Mouse (Mus musculus) CH12.LX (cell line): Measurements from ENCODE around the gene Gm20449. TPM values are rescaled to one million over a fixed set of nuclear protein-coding genes. Genes with fewer than 3 reads are reported as not detected.

Experiments
- DNase-seq: peaks from one replicate; pipeline ENCODE4 v3.0.0-alpha.2; 2013; ENCODE audit errors: extremely low read depth
- H3K27ac ChIP-seq: 2 replicates; pipeline ENCODE4 v1.5.1; 2012; ENCODE audit warnings: low read depth, mild to moderate bottlenecking, control low read depth, moderate library complexity; ENCODE audit not compliant: insufficient read depth
- H3K27me3 ChIP-seq: replicated peaks from 2 replicates; pipeline ENCODE3; 2012; ENCODE audit warnings: inconsistent platforms
- H3K36me3 ChIP-seq, 2 experiments: replicated peaks in 1 of 2; 2 replicates each; pipeline versions ENCODE3 to v1.6.1; 2012; ENCODE audit warnings: inconsistent platforms in 1 of 2, low read length in 1 of 2, mild to moderate bottlenecking in 1 of 2, mixed read lengths in 1 of 2, moderate library complexity in 1 of 2; ENCODE audit not compliant: control insufficient read depth in 1 of 2, insufficient read depth in 1 of 2
- H3K4me1 ChIP-seq, 2 experiments: 2 replicates each; pipeline ENCODE4 v1.6.1; 2012; ENCODE audit warnings: inconsistent platforms in 1 of 2, moderate library complexity in 1 of 2; ENCODE audit not compliant: insufficient read depth in 2 of 2, control insufficient read depth in 1 of 2
- H3K4me2 ChIP-seq: 2 replicates; pipeline ENCODE4 v1.6.1; 2012; ENCODE audit warnings: low read depth, mild to moderate bottlenecking, control low read depth; ENCODE audit not compliant: poor library complexity, insufficient read depth, severe bottlenecking
- H3K4me3 ChIP-seq, 3 experiments: fragments of 150-350 bp in 1 of 3; sonication (generic) in 1 of 3; replicated peaks in 1 of 3; 2 replicates each; pipeline versions ENCODE3 to v1.5.1; 2011 to 2012; ENCODE audit warnings: low read depth in 2 of 3, low read length in 2 of 3, mild to moderate bottlenecking in 2 of 3, moderate library complexity in 2 of 3, control low read depth in 1 of 3, improper control_type of control experiment in 1 of 3, inconsistent platforms in 1 of 3, mixed read lengths in 1 of 3; ENCODE audit not compliant: poor library complexity in 1 of 3
- H3K79me2 ChIP-seq: replicated peaks from 2 replicates; pipeline ENCODE4 v1.6.1; 2012; ENCODE audit warnings: mild to moderate bottlenecking, moderate library complexity; ENCODE audit not compliant: control insufficient read depth, poor library complexity, insufficient read depth, severe bottlenecking; ENCODE audit errors: extremely low read depth
- H3K9ac ChIP-seq: 2 replicates; pipeline ENCODE4 v1.6.1; 2012; ENCODE audit warnings: low read depth, mild to moderate bottlenecking, control low read depth, moderate library complexity; ENCODE audit not compliant: insufficient read depth
- H3K9me3 ChIP-seq: replicated peaks from 2 replicates; pipeline ENCODE3; 2012; ENCODE audit warnings: low read length, inconsistent platforms, mixed read lengths
- CHD2 ChIP-seq: IDR thresholded peaks from 2 replicates; pipeline ENCODE4 v1.6.1; 2011; ENCODE audit warnings: low read length, improper control_type of control experiment
- E2F4 ChIP-seq: IDR thresholded peaks from 2 replicates; pipeline ENCODE4 v1.6.1; 2011; ENCODE audit warnings: low read depth, low read length, improper control_type of control experiment; ENCODE audit not compliant: insufficient replicate concordance
- ELF1 ChIP-seq: IDR thresholded peaks from 2 replicates; pipeline ENCODE4 v1.6.1; 2014; ENCODE audit warnings: low read depth, mild to moderate bottlenecking, inconsistent platforms, low read length, improper control_type of control experiment
- ETS1 ChIP-seq: conservative IDR thresholded peaks from 2 replicates; pipeline ENCODE4 v1.6.1; 2012; ENCODE audit warnings: low read depth, mild to moderate bottlenecking, inconsistent platforms, low read length, improper control_type of control experiment, moderate library complexity
- HCFC1 ChIP-seq: IDR thresholded peaks from 2 replicates; pipeline ENCODE4 v1.6.1; 2012; ENCODE audit warnings: low read depth, mild to moderate bottlenecking, inconsistent platforms, low read length, improper control_type of control experiment
- KAT2A ChIP-seq: IDR thresholded peaks from 2 replicates; pipeline ENCODE4 v1.6.1; 2012; ENCODE audit warnings: low read length, improper control_type of control experiment, inconsistent platforms; ENCODE audit not compliant: insufficient replicate concordance
- MAFK ChIP-seq: IDR thresholded peaks from 2 replicates; pipeline ENCODE4 v1.6.1; 2011; ENCODE audit warnings: low read length, improper control_type of control experiment; ENCODE audit not compliant: insufficient replicate concordance
- MAX ChIP-seq: IDR thresholded peaks from 2 replicates; pipeline ENCODE4 v1.6.1; 2011; ENCODE audit warnings: low read length, improper control_type of control experiment
- MXI1 ChIP-seq: IDR thresholded peaks from 2 replicates; pipeline ENCODE4 v1.6.1; 2011; ENCODE audit warnings: mild to moderate bottlenecking, low read depth, low read length, improper control_type of control experiment
- MYC ChIP-seq: IDR thresholded peaks from 2 replicates; pipeline ENCODE4 v1.6.1; 2011; ENCODE audit warnings: low read depth, mild to moderate bottlenecking, improper control_type of control experiment, low read length
- NELFE ChIP-seq: IDR thresholded peaks from 2 replicates; pipeline ENCODE4 v1.6.1; 2011; ENCODE audit warnings: low read depth, low read length, improper control_type of control experiment
- NRF1 ChIP-seq: IDR thresholded peaks from 2 replicates; pipeline ENCODE4 v1.6.1; 2014; ENCODE audit warnings: low read depth, mild to moderate bottlenecking, inconsistent platforms, low read length, improper control_type of control experiment, moderate library complexity
- POLR2A ChIP-seq: IDR thresholded peaks from 2 replicates; pipeline ENCODE4 v1.6.1; 2011; ENCODE audit warnings: low read depth, mild to moderate bottlenecking, improper control_type of control experiment, low read length
- RAD21 ChIP-seq: IDR thresholded peaks from 2 replicates; pipeline ENCODE4 v1.6.1; 2011; ENCODE audit warnings: low read depth, mild to moderate bottlenecking, low read length, improper control_type of control experiment, moderate library complexity
- SMC3 ChIP-seq: IDR thresholded peaks from 2 replicates; pipeline ENCODE4 v1.6.1; 2011; ENCODE audit warnings: low read depth, low read length, improper control_type of control experiment
- TBP ChIP-seq: conservative IDR thresholded peaks from 2 replicates; pipeline ENCODE4 v1.6.1; 2011; ENCODE audit warnings: low read depth, low read length, improper control_type of control experiment
- TCF12 ChIP-seq: IDR thresholded peaks from 2 replicates; pipeline ENCODE4 v1.6.1; 2014; ENCODE audit warnings: low read depth, mild to moderate bottlenecking, inconsistent platforms, low read length, improper control_type of control experiment
- USF1 ChIP-seq: IDR thresholded peaks from 2 replicates; pipeline ENCODE4 v1.6.1; 2014; ENCODE audit warnings: low read depth, mild to moderate bottlenecking, inconsistent platforms, low read length, improper control_type of control experiment
- USF2 ChIP-seq: conservative IDR thresholded peaks from 2 replicates; pipeline ENCODE4 v1.6.1; 2011; ENCODE audit warnings: low read depth, low read length, improper control_type of control experiment
- ZMIZ1 ChIP-seq: IDR thresholded peaks from 2 replicates; pipeline ENCODE4 v1.6.1; 2012; ENCODE audit warnings: low read depth, mild to moderate bottlenecking, inconsistent platforms, low read length, improper control_type of control experiment
- ZNF384 ChIP-seq: IDR thresholded peaks from 2 replicates; pipeline ENCODE4 v1.6.1; 2012; ENCODE audit warnings: low read depth, low read length, improper control_type of control experiment, inconsistent platforms
- dilution Hi-C: fragments of 300-500 bp; cut with MboI; formaldehyde crosslinking; loops from 2 replicates; pipeline ENCODE4 v1.14.3; 2020; ENCODE audit warnings: low sequenced_read_pairs; ENCODE audit not compliant: extremely low pct_unique_long_range_greater_than_20kb, extremely low pct_ligation_motif_present
- in situ Hi-C: fragments of 300-500 bp; cut with MboI; formaldehyde crosslinking; loops from 3 replicates; pipeline ENCODE4 v1.14.3; 2019; ENCODE audit warnings: low sequenced_read_pairs, low pct_ligation_motif_present, low pct_unique_long_range_greater_than_20kb, mixed read lengths
- polyA plus RNA-seq: library from polyadenylated mRNA; unstranded; fragments of >175 nt; gene quantifications from 2 replicates; pipeline ENCODE4 v1.2.1, GENCODE M21; 2012; ENCODE audit warnings: low read depth; ENCODE audit not compliant: insufficient read length
- total RNA-seq, 2 experiments: library from RNA; depleted of rRNA; stranded (reverse); fragments of 300-350 nt in 1 of 2; fragments of >200 nt in 1 of 2; gene quantifications; 2 replicates each; pipeline ENCODE4 v1.2.3; 2012 to 2014

Gm20449 gene
- total RNA-seq (2012; rRNA removed) (not detected in 2 replicates), total RNA-seq (2014; rRNA removed) (not detected in 2 replicates), polyA plus RNA-seq (not detected in 2 replicates)

GRCm38 (mm10) chr7:41499389-41500049 is at the start of gene Gm20449, which contains the start of gene AW146154:
Gm20449 (minus strand) TSS chr7:41499417.
AW146154 (minus strand) TSS chr7:41499890.
- TF ChIP-seq MAFK: no peak
- TF ChIP-seq USF1: peak; percentile 26
- TF ChIP-seq ZNF384: no peak
- peak; percentile 76 for TF ChIP-seq CHD2
- TF ChIP-seq E2F4: no peak
- peak; percentile 93 for TF ChIP-seq ZMIZ1
- TF ChIP-seq NELFE: peak; percentile 57; the same call in 1 of the 2 replicates
- TF ChIP-seq NRF1: 0 out of 2 replicates have a peak, but pooled peaks have one; percentile 11
- no peak for TF ChIP-seq SMC3
- no peak for TF ChIP-seq USF2
- peak; percentile 80 for TF ChIP-seq POLR2A
- peak; percentile 45; the same call in 1 of the 2 replicates for TF ChIP-seq MXI1
- TF ChIP-seq KAT2A: peak; percentile 65; the same call in 1 of the 2 replicates
- TF ChIP-seq RAD21: no peak
- peak; percentile 59 for TF ChIP-seq MYC
- TF ChIP-seq TBP: no peak; the same call in 1 of the 2 replicates
- TF ChIP-seq ELF1: peak; percentile 81
- TF ChIP-seq MAX: peak; percentile 59; the same call in 1 of the 2 replicates
- 0 out of 2 replicates have a peak, but pooled peaks have one; percentile 5 for TF ChIP-seq ETS1
- TF ChIP-seq HCFC1: peak; percentile 87
- peak; percentile 29; the same call in 1 of the 2 replicates for TF ChIP-seq TCF12
- in situ Hi-C loops (loop anchor here (10.0 to 25.0 kb wide), 2 partner anchors 115 to 162 kb away; no protein-coding TSS in a partner anchor), dilution Hi-C loops (no loop called here)
- Histone ChIP-seq H3K27me3 (peaks cover 13% of the 10 kb centered on the region), H3K9ac (peak within 1 kb of the TSS; percentile 64), H3K36me3 (peaks cover 4 to 9% of the 10 kb centered on the region in 2 experiments), H3K4me1 (peaks cover 0 to 12% of the 10 kb centered on the region in 2 experiments; a peak in 2 of 4 replicates), H3K79me2 (peaks cover 6% of the 10 kb centered on the region), H3K4me2 (peak within 1 kb of the TSS; percentile 85), H3K27ac (peak within 1 kb of the TSS; percentile 72), H3K4me3 (peak within 1 kb of the TSS; percentile 68 to 83 (median 77)), H3K9me3 (no peaks in the 10 kb centered on the region)
- peak; percentile 93 for DNase-seq
